Mouse (Mus musculus) midbrain, embryonic 10.5 days (tissue): ENCODE measurements around the gene Ptp4a2. TPM values are rescaled to one million over a fixed set of nuclear protein-coding genes. Genes with fewer than 3 reads are reported as not detected.
"Not testable (repeated sequence)": the region's sequence is repeated elsewhere in the genome, so short reads cannot be mapped to it uniquely, and the experiment has no call there.

ENCODE experiments used
- DNase-seq: peaks from one replicate; pipeline ENCODE4 v3.0.0-alpha.2; 2017; ENCODE audit warnings: low spot score
- H3K27ac ChIP-seq: fragments of 300-500 bp; sonication (generic); replicated peaks from 2 replicates; pipeline ENCODE4 v1.5.1; 2016; ENCODE audit warnings: mild to moderate bottlenecking
- H3K27me3 ChIP-seq: fragments of 300-500 bp; sonication (generic); 2 replicates; pipeline ENCODE4 v1.6.1; 2016; ENCODE audit warnings: low read depth, mild to moderate bottlenecking; ENCODE audit not compliant: poor library complexity, severe bottlenecking
- H3K36me3 ChIP-seq: fragments of 300-500 bp; sonication (generic); 2 replicates; pipeline ENCODE4 v1.6.1; 2016; ENCODE audit warnings: mild to moderate bottlenecking, moderate library complexity
- H3K4me1 ChIP-seq: fragments of 300-500 bp; sonication (generic); 2 replicates; pipeline ENCODE4 v1.6.1; 2016
- H3K4me3 ChIP-seq: fragments of 300-500 bp; sonication (generic); 2 replicates; pipeline ENCODE4 v1.5.1; 2016; ENCODE audit warnings: mild to moderate bottlenecking, moderate library complexity
- H3K9me3 ChIP-seq: fragments of 300-500 bp; sonication (generic); replicated peaks from 2 replicates; pipeline ENCODE4 v1.6.1; 2016; ENCODE audit warnings: mild to moderate bottlenecking
- WGBS: fragments of 180-500 bp; shearing (Covaris S2); methylation state at CpG from one replicate; pipeline ENCODE4 v1.1.7; 2016; 5-methylcytosine and 5-hydroxymethylcytosine counted together
- microRNA-seq: library from miRNA; unstranded; fragments of <30 nt; microRNA quantifications from one replicate; pipeline ENCODE4, GENCODE M21; 2017
- polyA plus RNA-seq: library from polyadenylated mRNA; unstranded; fragments of >200 nt; fragmentation: Nextera tagmentation; extraction: Ambion mirVana; gene quantifications from 2 replicates; pipeline ENCODE4 v1.2.1, GENCODE M21; 2016

Ptp4a2 gene
- polyA plus RNA-seq, 1 experiment from 2014 or later: 307 TPM

GRCm38 (mm10) chr4:129881661-129882060 lies 70.6 kb downstream of the Ptp4a2 start:
- no peaks in the 10 kb centered on the region for H3K27me3 ChIP-seq
- no peak for DNase-seq
- no peaks in the 10 kb centered on the region for H3K36me3 ChIP-seq
- H3K9me3 ChIP-seq: no peaks in the 10 kb centered on the region
- H3K4me1 ChIP-seq: peaks cover 54% of the 10 kb centered on the region
- H3K27ac ChIP-seq: no peak overlapping the region; the same call in 1 of the 2 replicates
- H3K4me3 ChIP-seq: no peak overlapping the region
- WGBS: 38% methylated on average over 3 of the region's 3 CpGs

GRCm38 (mm10) chr4:129882555-129883293 lies 71.7 kb downstream of the Ptp4a2 start:
- Histone ChIP-seq H3K27me3 (no peaks in the 10 kb centered on the region), H3K9me3 (no peaks in the 10 kb centered on the region), H3K36me3 (no peaks in the 10 kb centered on the region), H3K27ac (peak overlapping the region; percentile 85), H3K4me3 (no peak overlapping the region), H3K4me1 (peaks cover 43% of the 10 kb centered on the region)
- WGBS: 37% methylated on average over 11 of the region's 11 CpGs
- DNase-seq: peak; percentile 25

GRCm38 (mm10) chr4:129884041-129884930 lies 73.3 kb downstream of the Ptp4a2 start:
- 56% methylated on average over 12 of the region's 12 CpGs for WGBS
- no peaks in the 10 kb centered on the region for H3K9me3 ChIP-seq
- peak; percentile 59 for DNase-seq
- peak overlapping the region; percentile 85 for H3K27ac ChIP-seq
- H3K4me3 ChIP-seq: peak overlapping the region; percentile 14; the same call in 1 of the 2 replicates
- H3K4me1 ChIP-seq: peaks cover 34% of the 10 kb centered on the region
- H3K27me3 ChIP-seq: no peaks in the 10 kb centered on the region
- H3K36me3 ChIP-seq: no peaks in the 10 kb centered on the region

GRCm38 (mm10) chr4:129889661-129890060 lies 78.6 kb downstream of the Ptp4a2 start:
- H3K4me3 ChIP-seq: no peak overlapping the region
- no peak overlapping the region for H3K27ac ChIP-seq
- no peaks in the 10 kb centered on the region for H3K9me3 ChIP-seq
- DNase-seq: no peak
- no peaks in the 10 kb centered on the region for H3K36me3 ChIP-seq
- 87% methylated on average over 10 of the region's 10 CpGs for WGBS
- peaks cover under 1% of the 10 kb centered on the region; the same call in 1 of the 2 replicates for H3K4me1 ChIP-seq
- no peaks in the 10 kb centered on the region for H3K27me3 ChIP-seq

- WGBS: 90% methylated on average over 7 of the region's 7 CpGs
- Histone ChIP-seq H3K36me3 (no peaks in the 10 kb centered on the region), H3K27me3 (no peaks in the 10 kb centered on the region), H3K27ac (no peak overlapping the region), H3K4me1 (no peaks in the 10 kb centered on the region), H3K9me3 (no peaks in the 10 kb centered on the region), H3K4me3 (no peak overlapping the region)
- DNase-seq: no peak
Measured at GRCm38 (mm10) chr4:129890094-129890493, 79.1 kb downstream of the Ptp4a2 start.

- Histone ChIP-seq H3K4me3 (no peak overlapping the region), H3K4me1 (no peaks in the 10 kb centered on the region), H3K27ac (no peak overlapping the region), H3K36me3 (no peaks in the 10 kb centered on the region), H3K27me3 (no peaks in the 10 kb centered on the region), H3K9me3 (0 out of 2 replicates have a peak, but pooled peaks cover 3% of the 10 kb centered on the region)
- no peak for DNase-seq
- 92% methylated on average over 3 of the region's 3 CpGs for WGBS
Measured at GRCm38 (mm10) chr4:129894861-129895260, 83.8 kb downstream of the Ptp4a2 start.

GRCm38 (mm10) chr4:129898815-129899214 lies 87.8 kb downstream of the Ptp4a2 start:
- not testable (repeated sequence) for H3K4me1 ChIP-seq, H3K36me3 ChIP-seq, H3K4me3 ChIP-seq, DNase-seq, H3K9me3 ChIP-seq, H3K27me3 ChIP-seq, H3K27ac ChIP-seq
- WGBS: 95% methylated on average over 18 of the region's 18 CpGs

Small RNA genes lying within 50 kb of the gene (microRNA-seq; reads per million reads assigned to microRNA genes)
- gene Gm28017: not detected

Other genes with a start within 250 kb of the Ptp4a2 start
- gene Lck, start 237.6 kb upstream of the Ptp4a2 start, polyA plus RNA-seq: 4.7 and 7.2 TPM in 2 replicates
- gene Fam167b, start 232.7 kb upstream of the Ptp4a2 start, polyA plus RNA-seq: 0.50 and 1.5 TPM in 2 replicates
- gene Eif3i, start 210.6 kb upstream of the Ptp4a2 start, polyA plus RNA-seq: 261 and 293 TPM in 2 replicates
- gene Tmem234, start 210.6 kb upstream of the Ptp4a2 start, polyA plus RNA-seq: 226 and 231 TPM in 2 replicates
- 2.1 and 2.9 TPM in 2 replicates for gene Dcdc2b, start 197.0 kb upstream of the Ptp4a2 start, polyA plus RNA-seq
- 30.6 and 32.8 TPM in 2 replicates for gene Iqcc, start 192.1 kb upstream of the Ptp4a2 start, polyA plus RNA-seq
- gene Ccdc28b, start 187.3 kb upstream of the Ptp4a2 start, polyA plus RNA-seq: 58.6 and 74.5 TPM in 2 replicates
- gene Txlna, start 170.2 kb upstream of the Ptp4a2 start, polyA plus RNA-seq: 104 and 107 TPM in 2 replicates
- 14.7 and 16.0 TPM in 2 replicates for gene Kpna6, start 138.5 kb upstream of the Ptp4a2 start, polyA plus RNA-seq
- gene Tmem39b, start 114.4 kb upstream of the Ptp4a2 start, polyA plus RNA-seq: 15.1 and 17.4 TPM in 2 replicates
- 152 and 162 TPM in 2 replicates for gene Khdrbs1, start 68.9 kb upstream of the Ptp4a2 start, polyA plus RNA-seq
- not detected in 2 replicates for gene Spocd1, start 118.0 kb downstream of the Ptp4a2 start, polyA plus RNA-seq
- gene Adgrb2, start 173.7 kb downstream of the Ptp4a2 start, polyA plus RNA-seq: 1.6 and 2.0 TPM in 2 replicates
- 3.8 and 5.8 TPM in 2 replicates for gene Col16a1, start 236.6 kb downstream of the Ptp4a2 start, polyA plus RNA-seq